Comparison of ENCODE assay signal across 8 mouse cellular contexts in genomic region chr12:64917578-64918471, GRCm38 (mm10). TPM values are rescaled to one million over a fixed set of nuclear protein-coding genes. Genes with fewer than 3 reads are reported as not detected.
DNase-seq lines count a peak whose midpoint lies in the region; ATAC-seq and TF ChIP-seq lines count a peak whose summit lies in the region.

Gene Gm527 (plus strand): TSS chr12:64917906.

- peak; percentile 86 to 92 for DNase-seq in CD8-positive naive resting alpha-beta T cell, adult 2 months (ENCODE audit: low read depth in 2 of 2, low spot score in 2 of 2)
- DNase-seq in c-Kit-positive CD71-negative TER-119-negative erythroid progenitor cells, embryonic 14.5 days (ENCODE audit: low read depth): peak; percentile 89
- peak; percentile 95 for DNase-seq in forebrain, embryonic 10.5 days (ENCODE audit: extremely low spot score, low spot score)
- DNase-seq in kidney, postnatal 25 days: peak; percentile 98
- DNase-seq in liver, embryonic 14.5 days (ENCODE audit: low read depth in 3 of 3, low spot score in 3 of 3): peak; percentile 92 to 94 (median 93)
- DNase-seq in neural tube, embryonic 11.5 days (ENCODE audit: low spot score): peak; percentile 96
- peak; percentile 99 for DNase-seq in stomach, postnatal 0 days (ENCODE audit: low spot score)

- peak within 1 kb of the TSS; percentile 88 for H3K27ac ChIP-seq in forebrain, embryonic 10.5 days
- H3K27ac ChIP-seq in heart, embryonic 15.5 days: peak within 1 kb of the TSS; percentile 78
- H3K27ac ChIP-seq in liver, embryonic 14.5 days: no peak within 1 kb of the TSS
- peak within 1 kb of the TSS; percentile 58; the same call in 1 of the 2 replicates for H3K27ac ChIP-seq in neural tube, embryonic 11.5 days (ENCODE audit: low read depth, low read length)
- H3K27ac ChIP-seq in stomach, postnatal 0 days (replicated peaks): peak within 1 kb of the TSS; percentile 73

- peak within 1 kb of the TSS; percentile 86 for H3K4me3 ChIP-seq in forebrain, embryonic 10.5 days
- H3K4me3 ChIP-seq in heart, embryonic 15.5 days: peak within 1 kb of the TSS; percentile 92
- H3K4me3 ChIP-seq in liver, embryonic 14.5 days (ENCODE audit: insufficient read depth in 1 of 2, low read depth in 2 of 2, low read length in 2 of 2): peak within 1 kb of the TSS; percentile 61 to 69
- H3K4me3 ChIP-seq in neural tube, embryonic 11.5 days (ENCODE audit: low read depth, low read length): peak within 1 kb of the TSS; percentile 81
- peak within 1 kb of the TSS; percentile 83 for H3K4me3 ChIP-seq in stomach, postnatal 0 days (ENCODE audit: low read depth, low read length)

- H3K4me2 ChIP-seq in heart, embryonic 15.5 days: peak within 1 kb of the TSS; percentile 86
- H3K4me2 ChIP-seq in liver, embryonic 14.5 days (ENCODE audit: low read depth): peak within 1 kb of the TSS; percentile 87
- H3K4me2 ChIP-seq in neural tube, embryonic 11.5 days (ENCODE audit: low read depth): peak within 1 kb of the TSS; percentile 81
- H3K4me2 ChIP-seq in stomach, postnatal 0 days (replicated peaks; ENCODE audit: low read depth): peak within 1 kb of the TSS; percentile 92

- peak within 1 kb of the TSS; percentile 88 for H3K9ac ChIP-seq in heart, embryonic 15.5 days
- H3K9ac ChIP-seq in liver, embryonic 14.5 days (replicated peaks): peak within 1 kb of the TSS; percentile 54
- H3K9ac ChIP-seq in neural tube, embryonic 11.5 days (ENCODE audit: low read length): peak within 1 kb of the TSS; percentile 75
- peak within 1 kb of the TSS; percentile 83 for H3K9ac ChIP-seq in stomach, postnatal 0 days (ENCODE audit: low read length)

- H3K36me3 ChIP-seq in forebrain, embryonic 10.5 days (replicated peaks): no peaks in the 10 kb centered on the region
- H3K36me3 ChIP-seq in heart, embryonic 15.5 days: 0 out of 2 replicates have a peak, but pooled peaks cover 7% of the 10 kb centered on the region
- no peaks in the 10 kb centered on the region for H3K36me3 ChIP-seq in liver, embryonic 14.5 days (replicated peaks; ENCODE audit: control insufficient read depth, insufficient read depth, low read depth)
- H3K36me3 ChIP-seq in neural tube, embryonic 11.5 days (ENCODE audit: control insufficient read depth, insufficient read depth, low read length): no peaks in the 10 kb centered on the region
- H3K36me3 ChIP-seq in stomach, postnatal 0 days (ENCODE audit: control insufficient read depth, insufficient read depth, low read length): no peaks in the 10 kb centered on the region

- 0% methylated on average over 81 of the region's 93 CpGs for WGBS in forebrain, embryonic 10.5 days
- under 1% methylated on average over 89 of the region's 93 CpGs for WGBS in heart, embryonic 15.5 days
- WGBS in liver, embryonic 14.5 days (ENCODE audit: insufficient replicate concordance): under 1% methylated on average over 75 of the region's 93 CpGs
- WGBS in neural tube, embryonic 11.5 days: under 1% methylated on average over 39 of the region's 93 CpGs
- WGBS in stomach, postnatal 0 days: under 1% methylated on average over 40 of the region's 93 CpGs

- H3K9me3 ChIP-seq in forebrain, embryonic 10.5 days: no peaks in the 10 kb centered on the region
- no peaks in the 10 kb centered on the region for H3K9me3 ChIP-seq in heart, embryonic 15.5 days (replicated peaks)
- H3K9me3 ChIP-seq in liver, embryonic 14.5 days (ENCODE audit: control insufficient read depth, low read length): no peaks in the 10 kb centered on the region
- H3K9me3 ChIP-seq in neural tube, embryonic 11.5 days (ENCODE audit: control insufficient read depth, low read length): no peaks in the 10 kb centered on the region
- no peaks in the 10 kb centered on the region for H3K9me3 ChIP-seq in stomach, postnatal 0 days (ENCODE audit: control insufficient read depth, low read length)

- TF ChIP-seq CTCF in liver, embryonic 14.5 days (IDR thresholded peaks at IDR 0.05; ENCODE audit: low read depth): no peak
- no peak for TF ChIP-seq CTCF in stomach, postnatal 0 days (IDR thresholded peaks at IDR 0.05; ENCODE audit: low read depth)

- peak; percentile 100 for ATAC-seq in heart, embryonic 15.5 days (replicated peaks; ENCODE audit: insufficient number of reproducible peaks, insufficient read depth, low FRiP score, low read depth)
- peak; percentile 100 for ATAC-seq in liver, embryonic 14.5 days (ENCODE audit: insufficient read depth)
- ATAC-seq in neural tube, embryonic 11.5 days (ENCODE audit: insufficient read depth, low FRiP score, low TSS enrichment): peak; percentile 100
- peak; percentile 100 for ATAC-seq in stomach, postnatal 0 days (ENCODE audit: low FRiP score, low TSS enrichment)

- peaks cover 6% of the 10 kb centered on the region; the same call in 1 of the 2 replicates for H3K4me1 ChIP-seq in forebrain, embryonic 10.5 days
- 0 out of 2 replicates have a peak, but pooled peaks cover 4% of the 10 kb centered on the region for H3K4me1 ChIP-seq in heart, embryonic 15.5 days (replicated peaks)
- H3K4me1 ChIP-seq in liver, embryonic 14.5 days (replicated peaks; ENCODE audit: control insufficient read depth in 2 of 2, insufficient read depth in 2 of 2, low read length in 1 of 2): 0 out of 4 replicates have a peak, but pooled peaks cover 0 to 3% of the 10 kb centered on the region in 2 experiments
- no peaks in the 10 kb centered on the region for H3K4me1 ChIP-seq in neural tube, embryonic 11.5 days (ENCODE audit: control insufficient read depth, insufficient read depth, low read length)
- no peaks in the 10 kb centered on the region for H3K4me1 ChIP-seq in stomach, postnatal 0 days (replicated peaks; ENCODE audit: control insufficient read depth, insufficient read depth)

- peaks cover 13% of the 10 kb centered on the region for H3K27me3 ChIP-seq in forebrain, embryonic 10.5 days (ENCODE audit: poor library complexity, severe bottlenecking)
- no peaks in the 10 kb centered on the region for H3K27me3 ChIP-seq in heart, embryonic 15.5 days
- H3K27me3 ChIP-seq in liver, embryonic 14.5 days (ENCODE audit: control insufficient read depth, insufficient read depth, low read length): no peaks in the 10 kb centered on the region
- H3K27me3 ChIP-seq in neural tube, embryonic 11.5 days (ENCODE audit: control insufficient read depth, insufficient read depth, low read length): no peaks in the 10 kb centered on the region
- H3K27me3 ChIP-seq in stomach, postnatal 0 days (ENCODE audit: control insufficient read depth, insufficient read depth, low read length): no peaks in the 10 kb centered on the region

- TF ChIP-seq EP300 in liver, embryonic 14.5 days (IDR thresholded peaks at IDR 0.05; ENCODE audit: low read depth): no peak
- TF ChIP-seq EP300 in stomach, postnatal 0 days (optimal IDR thresholded peaks at IDR 0.05): no peak

RNA-seq across cellular contexts. Expression of gene Gm527, which starts in this region (rescaled TPM):
- polyA plus RNA-seq in forebrain, embryonic 10.5 days (2016; fragmentation: Nextera tagmentation; extraction: Ambion mirVana): 1.1 and 1.4 TPM in 2 replicates
- polyA plus RNA-seq in heart, embryonic 15.5 days (2015; fragmentation: Nextera tagmentation; extraction: Ambion mirVana): 1.3 and 1.9 TPM in 2 replicates
- polyA plus RNA-seq in liver, embryonic 14.5 days (2012; rRNA removed): 0.26 and 0.42 TPM in 2 replicates
- polyA plus RNA-seq in liver, embryonic 14.5 days (2014; fragmentation: Nextera tagmentation; extraction: Ambion mirVana): 0.17 and 0.44 TPM in 2 replicates
- 2.5 and 4.7 TPM in 2 replicates for polyA plus RNA-seq in neural tube, embryonic 11.5 days (2014; fragmentation: Nextera tagmentation; extraction: Ambion mirVana)
- 2.0 and 2.1 TPM in 2 replicates for polyA plus RNA-seq in stomach, postnatal 0 days (2015; fragmentation: Nextera tagmentation; extraction: Ambion mirVana)

Comparison
In these comparisons a context has a peak if more than half of its experiments do, and no peak if none do; other contexts are left out.
1. Peak in DNase-seq, ATAC-seq, H3K4me3 ChIP-seq, H3K9ac ChIP-seq and H3K4me2 ChIP-seq in liver, embryonic 14.5 days; RNA of the gene not detected or under 1 TPM.